Mouse (Mus musculus) v-Abl transformed pro-B cells (cell line): ENCODE measurements at regions not wholly inside any gene's neighbourhood (a gene's known extent, or its start where the extent isn't known, plus 50 kb on each side); places are given as distances from the start of the nearest gene placed in this dataset.

Experiments used
- in situ Hi-C, 2 experiments: fragments of 400-800 bp; cut with MboI; formaldehyde crosslinking; loops; one replicate each; pipeline ENCODE4 v1.15.1; 2025; ENCODE audit not compliant: unreplicated experiment in 2 of 2

DNA sequence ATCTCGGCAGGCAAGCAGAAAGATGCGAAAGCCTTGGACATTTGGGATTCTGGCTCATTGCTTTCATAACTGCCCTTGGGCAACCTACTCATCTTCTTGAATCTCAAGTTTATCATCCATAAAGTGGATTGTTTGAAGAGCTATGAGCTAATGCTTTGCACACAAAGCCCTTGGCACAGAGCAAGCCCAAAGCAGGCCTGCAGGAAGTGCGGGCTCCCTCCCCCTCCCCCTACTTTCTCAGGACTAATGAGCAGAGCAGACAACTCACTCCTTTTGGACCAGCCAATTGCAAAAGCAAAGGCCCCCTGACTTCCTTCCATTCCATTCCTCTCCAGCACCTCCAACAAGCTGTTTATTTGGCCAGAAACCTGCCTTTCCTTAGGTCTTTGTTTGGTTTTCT is 123.1 kb upstream of the Syt6 start:
- in situ Hi-C loops, result no loop called here

DNA sequence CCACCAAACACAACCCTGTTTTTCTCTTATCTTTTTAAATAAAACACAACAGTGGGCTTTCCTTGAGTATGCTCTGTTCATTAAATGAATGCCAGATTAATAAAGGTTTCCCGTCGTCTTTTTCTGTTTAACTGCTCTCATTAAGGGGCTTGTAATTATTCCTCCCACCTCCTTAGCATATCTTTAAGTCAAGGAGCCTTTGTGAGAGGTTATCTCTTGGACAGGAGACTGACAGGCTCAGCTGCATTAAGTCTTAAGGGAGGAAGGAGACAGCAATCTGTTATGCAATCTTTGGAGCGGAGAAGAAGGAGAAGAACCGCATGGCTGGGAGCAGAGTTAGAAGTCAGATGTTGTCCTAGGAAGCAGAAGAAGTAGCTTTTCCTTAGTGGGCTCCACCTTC is 111.3 kb upstream of the Syt6 start:
- in situ Hi-C loops, result no loop called here

DNA sequence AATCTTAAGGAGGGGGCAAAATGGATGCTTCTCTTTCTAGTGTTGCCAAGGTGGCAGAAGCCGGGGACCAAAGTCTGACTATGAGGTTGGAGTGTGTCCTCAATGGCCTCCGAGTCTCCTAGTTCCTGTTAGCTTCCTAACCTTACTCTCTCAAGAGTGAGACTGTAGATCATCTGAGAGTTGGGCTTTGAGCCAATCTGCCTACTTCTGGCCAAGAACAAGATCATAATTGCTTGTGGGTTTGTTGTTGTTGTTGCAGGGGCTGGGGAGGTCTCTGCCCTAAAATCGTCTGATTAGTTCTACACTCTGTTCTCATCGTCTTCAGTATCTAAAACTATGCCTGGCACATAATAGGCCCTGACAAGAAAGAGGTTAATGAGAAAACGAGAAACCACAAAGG is 110.8 kb upstream of the Syt6 start:
- in situ Hi-C loops, result no loop called here

DNA sequence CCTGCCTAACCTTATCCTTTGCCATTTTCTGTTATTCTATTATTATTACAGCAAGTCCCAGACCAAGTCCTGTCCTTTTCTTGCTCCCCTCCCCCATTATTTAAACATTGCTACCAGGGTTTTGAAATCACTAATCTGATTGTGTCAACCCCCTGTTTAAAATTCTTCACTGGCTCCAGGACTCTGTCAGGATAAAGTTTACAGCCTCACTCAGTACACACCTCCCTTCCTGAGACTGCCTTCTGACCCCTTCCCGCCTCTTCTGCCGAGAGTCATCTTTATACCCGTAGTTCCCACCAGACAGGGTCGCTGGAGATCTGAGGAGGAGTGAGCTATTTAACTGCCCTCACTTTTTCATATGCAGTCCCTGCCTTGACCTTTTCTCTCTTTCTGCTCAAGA is 110.3 kb upstream of the Syt6 start:
- in situ Hi-C loops, result no loop called here

DNA sequence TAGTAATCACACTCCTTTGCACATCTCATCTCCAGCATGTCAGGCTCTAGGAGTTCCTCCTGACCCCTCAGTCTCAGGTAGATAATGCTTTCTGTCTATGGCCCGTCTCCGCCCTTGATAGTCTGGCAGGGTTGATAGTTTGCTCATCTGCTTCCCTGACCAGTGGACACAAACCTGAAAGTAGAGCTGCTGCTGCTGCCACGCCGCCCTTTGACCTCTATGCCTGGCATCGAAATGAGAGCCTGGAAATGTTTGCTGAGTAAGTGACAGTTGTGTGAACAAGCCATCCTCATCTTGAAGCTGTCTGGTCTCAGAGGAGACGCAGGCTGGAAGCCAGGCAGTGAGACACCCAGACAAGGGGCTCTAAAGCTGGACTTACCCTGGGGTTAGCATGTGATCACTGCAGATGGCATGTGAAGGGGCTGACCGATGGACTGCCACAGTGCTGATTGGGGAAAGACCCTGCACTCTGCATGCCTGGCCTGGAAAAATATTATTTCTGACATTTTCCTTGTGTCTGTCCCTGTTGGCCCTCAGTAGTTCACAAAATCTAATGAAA is 109.8 kb upstream of the Syt6 start:
- in situ Hi-C loops, result no loop called here

DNA sequence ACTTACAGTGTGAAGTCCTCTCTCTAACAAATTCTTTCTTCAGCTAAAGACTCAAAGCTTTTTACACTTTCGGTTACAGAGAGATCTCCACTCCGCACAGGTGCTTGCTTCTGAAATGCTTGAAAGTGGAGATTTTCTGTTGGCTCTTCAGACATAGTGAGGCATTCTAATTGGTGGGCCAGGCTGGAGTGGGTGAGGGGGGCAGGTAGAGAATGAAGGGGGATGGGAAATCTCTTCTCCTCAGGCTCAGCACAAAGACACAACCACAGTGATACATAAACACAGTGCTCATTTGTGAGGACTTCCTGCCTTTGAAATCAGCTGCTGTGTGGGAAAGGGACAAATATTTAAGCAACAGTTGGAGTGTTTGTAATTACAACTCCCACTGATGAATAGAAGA is 109.1 kb upstream of the Syt6 start:
- in situ Hi-C loops, result no loop called here

DNA sequence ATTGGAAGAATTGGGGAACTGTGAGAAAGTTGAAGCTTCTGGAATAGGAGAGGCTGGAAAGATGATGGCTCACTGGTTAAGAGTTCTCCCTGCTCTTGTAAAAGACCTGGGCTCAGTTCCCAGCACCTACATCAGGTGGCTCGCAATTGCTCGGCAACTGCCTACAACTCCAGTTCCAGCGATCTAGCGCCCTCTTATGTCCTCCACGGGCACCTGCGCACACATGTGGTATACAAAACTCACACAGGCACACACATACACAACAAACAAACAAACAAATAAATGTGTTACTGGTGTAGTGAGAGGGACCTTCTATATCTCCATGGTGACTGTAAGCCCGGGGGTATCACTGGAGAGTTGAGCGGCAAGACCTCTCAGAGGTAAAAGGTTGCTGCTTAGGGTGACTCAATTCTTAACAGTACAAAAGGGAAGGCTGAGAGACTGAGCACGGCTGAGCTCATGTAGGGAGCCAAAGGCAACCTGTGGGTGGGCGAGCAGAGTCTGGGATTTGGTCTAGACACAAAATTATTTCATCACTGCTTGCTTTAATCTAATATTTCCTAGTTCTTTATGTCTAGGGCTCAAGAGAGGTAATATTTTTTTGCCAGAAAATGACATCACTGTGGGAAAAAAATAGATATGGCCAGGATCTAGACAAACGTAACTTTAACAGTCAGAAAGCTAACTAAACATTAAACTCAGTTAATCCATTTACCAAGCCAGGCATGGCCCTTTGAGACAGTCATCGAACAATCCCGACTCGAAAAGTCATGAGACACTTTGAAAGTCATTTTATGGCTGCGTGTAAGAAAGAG is 104.2 kb upstream of the Syt6 start:
- in situ Hi-C loops, result no loop called here

DNA sequence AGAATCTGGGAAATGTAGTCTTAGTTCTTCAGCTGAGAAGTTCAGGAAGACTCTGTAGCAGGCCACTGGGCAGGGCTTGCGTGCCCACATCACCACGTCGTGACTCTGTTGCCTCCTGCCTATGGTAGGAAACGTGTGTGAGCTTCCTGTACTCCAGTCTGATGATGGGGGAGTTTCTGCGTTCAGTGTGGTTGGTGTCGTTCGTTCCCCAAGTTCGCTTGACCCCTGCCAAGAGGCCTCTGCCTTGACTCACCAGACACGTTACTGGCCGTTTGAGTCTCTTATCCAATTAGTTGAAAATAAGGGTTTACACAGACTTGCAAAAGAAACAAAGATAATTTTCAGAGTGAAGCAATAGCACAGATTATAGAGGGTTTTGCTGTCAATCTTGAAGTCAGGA is 102.4 kb upstream of the Syt6 start:
- in situ Hi-C loops, result no loop called here

DNA sequence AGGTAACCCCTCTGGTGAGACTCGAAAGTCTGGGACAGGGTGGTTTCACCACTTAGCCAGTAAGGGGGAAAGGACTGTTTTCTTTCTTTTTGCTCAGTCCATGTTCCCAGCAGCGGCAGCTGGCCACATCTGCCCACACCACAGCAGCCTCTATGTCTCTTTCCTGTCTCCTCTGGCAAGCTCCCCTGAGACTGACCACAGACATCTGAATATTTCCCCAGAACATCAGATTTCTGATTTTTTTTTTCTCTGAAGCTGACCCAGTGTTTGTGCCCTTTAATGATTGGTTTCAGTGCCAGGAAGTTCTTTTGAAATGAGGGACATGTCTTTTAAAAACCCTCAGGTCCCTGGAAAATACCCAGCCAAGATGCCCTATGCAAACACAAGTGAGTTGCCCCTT is 101.7 kb upstream of the Syt6 start:
- in situ Hi-C loops, result no loop called here

DNA sequence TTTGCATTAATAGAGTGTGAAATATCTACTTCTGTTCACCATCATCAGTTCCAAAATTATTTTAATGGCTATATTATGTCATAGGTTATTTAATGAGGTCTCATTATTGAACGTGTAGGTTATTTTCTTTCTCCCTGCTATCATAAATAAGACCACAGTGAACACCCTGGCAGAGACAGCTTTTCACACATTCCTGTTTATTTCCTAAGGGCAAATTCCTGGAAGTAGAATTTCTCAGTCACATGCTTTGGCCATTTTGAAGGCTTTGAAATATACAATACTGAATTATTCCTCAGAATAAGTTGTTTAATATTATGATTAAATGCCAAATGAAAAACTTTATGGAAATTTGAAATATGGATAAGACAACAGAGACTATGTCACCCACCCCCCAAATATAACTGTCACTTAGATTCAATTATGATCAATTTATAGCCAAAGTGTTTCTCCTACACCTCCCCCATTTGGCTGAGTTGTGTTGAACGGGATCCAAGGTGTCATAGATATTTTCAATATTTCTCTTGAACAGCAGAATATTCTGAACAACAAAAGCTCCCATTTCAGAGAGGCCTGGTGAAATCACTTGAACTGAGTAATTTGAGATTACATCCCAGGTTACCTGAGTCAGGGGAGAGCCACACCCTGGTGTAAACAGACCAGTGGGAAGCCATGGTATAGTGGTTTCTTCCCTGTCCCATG is 95.0 kb upstream of the Syt6 start:
- in situ Hi-C loops, result no loop called here

DNA sequence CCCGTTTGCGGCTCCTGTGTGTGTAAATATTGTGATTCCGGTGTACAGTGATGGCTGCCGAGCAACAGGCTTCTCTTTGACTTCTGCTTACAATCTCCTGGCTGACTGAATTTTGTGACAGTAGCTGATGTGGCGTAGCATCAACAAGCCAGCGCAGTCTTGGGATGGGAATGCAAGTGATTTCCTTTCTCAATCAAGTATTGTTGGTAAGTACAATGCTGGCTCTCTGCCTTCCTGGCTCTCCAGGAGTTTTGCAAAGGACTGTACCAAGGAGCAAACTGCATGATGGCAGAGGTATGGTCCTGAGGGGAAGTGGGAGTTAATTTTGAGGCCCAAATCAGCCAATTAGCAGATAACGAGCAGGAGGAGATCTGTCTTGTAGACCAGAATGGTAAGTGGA is 94.4 kb upstream of the Syt6 start:
- in situ Hi-C loops, result no loop called here

DNA sequence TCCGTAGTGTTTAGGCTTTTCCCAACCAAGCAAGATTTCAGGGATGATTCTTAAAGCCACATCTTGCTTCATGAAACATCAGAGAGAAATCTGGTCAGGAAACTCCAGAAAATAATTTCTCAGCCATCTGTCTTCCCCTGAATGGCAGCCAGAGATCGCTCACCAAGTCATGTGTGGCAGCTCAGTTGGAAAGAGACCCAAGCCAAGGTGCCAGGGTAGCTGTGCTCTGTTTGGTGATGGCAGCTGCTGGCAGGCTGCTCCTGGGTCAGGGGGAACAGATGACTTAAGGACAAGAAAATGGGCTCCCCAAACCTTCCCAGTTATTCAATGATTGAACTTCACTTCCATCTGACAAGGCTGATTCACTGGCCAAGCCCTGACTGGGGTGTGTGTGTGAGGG is 91.7 kb upstream of the Syt6 start:
- in situ Hi-C loops, result no loop called here

DNA sequence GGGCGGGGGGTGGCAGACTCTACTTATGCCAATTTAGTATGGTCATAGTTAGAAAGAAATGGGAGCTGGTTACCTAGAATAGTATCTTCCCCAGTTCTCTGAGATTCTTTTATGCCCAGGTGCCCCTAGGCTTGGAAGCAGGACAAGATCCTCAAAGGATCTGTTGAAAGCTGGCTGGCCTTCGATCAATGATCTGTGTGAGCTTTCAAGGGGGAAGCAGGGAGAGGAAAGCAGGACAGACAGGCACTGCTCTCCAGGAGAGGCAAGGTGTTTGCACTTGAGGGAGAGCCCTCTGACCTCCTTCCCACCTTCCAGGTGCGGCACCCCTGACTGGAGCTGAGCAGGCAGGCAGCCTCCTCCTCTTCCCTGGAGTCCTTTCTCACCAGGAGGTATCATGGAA is 91.3 kb upstream of the Syt6 start:
- in situ Hi-C loops, result no loop called here

DNA sequence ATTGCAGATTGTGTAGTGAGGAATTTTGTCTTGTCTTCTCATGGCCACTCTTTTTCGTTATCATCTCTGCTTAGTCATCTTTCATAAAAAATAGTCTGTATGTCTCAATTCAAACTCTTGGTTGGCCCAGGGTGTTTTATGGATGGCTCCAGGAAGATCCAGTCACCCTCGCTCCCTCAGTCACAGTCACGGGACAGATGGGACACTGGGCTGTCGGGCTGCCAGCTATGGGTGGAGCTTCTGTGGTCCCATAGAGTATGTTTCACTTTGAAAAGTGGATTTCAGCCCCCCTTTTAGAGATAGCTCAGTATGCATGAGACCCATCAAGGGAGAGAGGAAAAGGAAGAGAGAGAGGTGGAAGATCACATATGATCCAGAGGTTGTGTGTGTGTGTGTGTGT is 85.2 kb upstream of the Syt6 start:
- in situ Hi-C loops, result no loop called here

DNA sequence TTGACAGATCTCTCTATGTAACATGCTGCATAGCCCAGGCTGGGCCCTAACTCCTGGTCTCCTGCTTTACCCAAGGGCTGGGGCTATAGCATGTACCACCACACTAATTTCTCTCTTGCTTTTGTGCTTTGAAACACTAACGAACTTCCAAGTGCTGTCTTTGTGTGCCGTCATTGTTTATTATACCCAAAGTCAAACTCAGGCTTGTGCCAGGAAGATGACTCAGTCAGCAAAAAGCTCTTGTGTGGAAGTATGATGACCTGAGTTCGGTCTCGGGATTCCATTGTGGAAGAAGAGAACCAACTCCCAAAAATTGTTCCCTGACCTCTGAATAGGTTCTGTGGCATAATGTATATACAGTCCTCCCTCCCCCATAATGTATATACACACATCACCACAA is 84.1 kb upstream of the Syt6 start:
- in situ Hi-C loops, result no loop called here

DNA sequence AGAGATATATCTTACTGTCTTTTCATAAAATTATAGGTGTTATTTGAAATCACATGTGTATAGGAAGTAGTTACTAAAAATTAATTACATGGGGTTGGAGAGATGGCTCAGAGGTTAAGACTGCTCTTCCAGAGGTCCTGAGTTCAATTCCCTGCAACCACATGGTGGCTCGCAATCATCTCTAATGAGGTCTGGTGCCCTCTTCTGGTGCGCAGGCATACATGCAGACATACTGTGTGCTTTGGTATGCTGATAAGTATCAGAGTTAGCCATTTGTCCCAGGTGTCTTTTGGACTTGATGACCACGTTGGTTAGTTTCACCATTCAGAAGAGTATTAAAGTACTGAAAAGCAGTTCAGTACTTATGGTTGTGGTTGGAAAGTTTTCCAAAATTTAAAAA is 82.8 kb upstream of the Syt6 start:
- in situ Hi-C loops, result no loop called here

DNA sequence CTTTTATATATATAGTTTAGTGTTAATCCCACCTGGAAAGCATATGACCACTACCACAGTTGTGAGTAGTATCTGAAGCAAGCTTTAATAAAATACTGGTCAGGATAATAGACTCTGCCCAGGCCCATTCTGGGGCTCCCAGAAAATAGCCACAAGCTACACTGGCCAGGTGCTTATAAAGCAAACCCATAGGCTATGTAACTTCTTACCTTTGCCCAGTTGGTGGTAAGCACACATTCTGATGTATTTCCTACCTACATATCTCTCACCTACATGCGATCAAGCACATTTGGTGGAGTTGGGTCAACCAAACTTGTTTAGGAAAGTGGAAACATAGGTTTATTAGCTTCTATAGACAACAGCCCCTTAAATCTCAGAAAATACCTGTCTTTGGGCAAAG is 81.4 kb upstream of the Syt6 start:
- in situ Hi-C loops, result no loop called here

DNA sequence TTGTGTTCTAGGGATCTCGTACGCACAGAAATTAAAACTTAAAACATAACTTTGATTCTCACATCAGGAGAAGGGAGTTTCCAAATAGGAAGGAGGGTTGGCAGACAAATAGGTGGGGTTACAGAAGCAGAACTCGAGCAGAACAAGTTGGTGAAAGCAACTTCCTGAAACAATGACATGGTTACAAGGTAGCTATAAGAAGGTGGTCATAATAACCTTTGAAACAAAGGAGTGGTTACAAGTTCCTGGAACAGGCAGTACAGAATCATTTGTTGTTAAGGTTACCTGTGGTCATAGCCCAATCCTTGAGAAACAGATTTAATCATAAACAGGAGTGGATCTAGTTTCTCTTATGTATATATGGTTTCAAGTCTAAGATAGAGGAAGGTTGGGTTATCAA is 81.0 kb upstream of the Syt6 start:
- in situ Hi-C loops, result no loop called here

DNA sequence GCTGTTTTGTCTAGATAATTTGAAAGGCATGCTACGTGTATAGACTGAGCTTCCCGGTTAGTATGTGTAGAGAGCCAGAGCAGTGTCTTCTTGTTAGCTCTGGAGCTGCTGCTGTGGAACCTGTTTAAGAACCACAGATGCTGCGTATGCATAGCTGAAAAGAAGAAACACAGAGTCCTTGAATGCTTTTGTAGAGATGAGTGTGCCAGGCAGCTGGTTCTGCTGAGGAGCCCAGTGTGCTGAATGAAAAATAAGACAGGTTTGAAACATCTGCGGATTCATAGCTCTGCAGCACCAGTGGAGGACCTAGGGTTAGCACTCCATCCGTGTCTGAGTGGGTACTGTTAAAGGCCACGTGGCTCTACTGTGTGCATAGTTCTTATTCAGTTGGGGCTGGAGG is 78.9 kb upstream of the Syt6 start:
- in situ Hi-C loops, result no loop called here

DNA sequence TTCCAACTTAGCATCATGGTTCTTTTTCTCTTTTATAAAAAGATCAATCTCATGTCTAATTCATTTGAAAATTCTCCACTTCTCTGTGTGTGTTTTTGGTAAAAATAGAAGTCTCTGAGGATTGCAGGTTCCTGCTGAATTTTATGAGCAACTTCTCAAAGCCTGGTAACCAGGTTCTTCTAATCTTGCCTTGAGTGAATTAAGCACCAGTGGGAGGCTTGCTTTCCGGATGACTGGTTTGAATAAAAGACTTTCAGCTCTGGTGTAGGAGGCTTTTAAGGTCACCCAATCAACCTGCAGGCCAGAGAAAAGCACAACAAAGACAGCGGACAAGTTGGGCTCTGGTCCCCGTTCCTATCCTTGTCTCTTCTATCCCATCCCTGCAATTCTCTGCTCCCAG is 78.3 kb upstream of the Syt6 start:
- in situ Hi-C loops, result no loop called here

DNA sequence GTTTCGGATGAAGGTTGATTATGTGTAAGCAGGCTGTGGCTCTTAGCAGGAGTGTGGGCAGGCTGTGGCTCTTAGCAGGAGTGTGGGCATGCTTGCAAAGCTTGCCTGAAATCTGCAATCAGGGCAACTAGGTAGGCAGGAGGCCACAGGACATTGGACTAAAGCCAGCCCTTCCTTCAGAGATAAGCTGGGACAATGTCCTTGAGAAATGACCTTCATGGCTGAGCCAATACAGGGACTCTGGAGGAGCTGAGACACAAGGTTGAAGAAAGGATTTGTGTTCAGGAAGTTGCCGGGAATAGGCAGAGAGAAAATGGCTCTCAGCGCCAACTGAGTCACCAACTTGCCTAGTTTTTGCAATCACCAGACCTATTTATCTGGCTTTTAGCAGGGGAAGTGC is 77.3 kb upstream of the Syt6 start:
- in situ Hi-C loops, result no loop called here

DNA sequence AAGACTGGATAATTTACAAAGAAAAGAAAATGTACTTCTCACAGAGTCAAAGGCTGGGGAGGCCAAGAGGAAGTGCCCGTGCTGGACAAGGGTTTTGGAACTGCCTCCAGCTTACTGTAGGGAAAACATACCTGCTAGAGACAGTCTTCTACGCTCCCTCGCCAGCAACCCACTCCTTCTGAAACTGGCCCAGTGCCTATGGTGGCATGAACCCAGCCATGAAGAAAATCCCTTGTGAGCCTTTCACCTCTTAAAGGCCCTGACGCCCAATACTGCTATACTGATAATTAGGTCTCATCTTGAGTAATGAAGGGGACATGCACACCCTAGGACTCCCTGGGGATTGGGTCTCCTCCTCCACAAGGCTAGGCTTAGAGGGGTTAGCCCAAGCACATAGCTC is 76.6 kb upstream of the Syt6 start:
- in situ Hi-C loops, result no loop called here
